Mouse (Mus musculus) macrophage (primary cell): ENCODE measurements around the gene Smg6. TPM values are rescaled to one million over a fixed set of nuclear protein-coding genes. Genes with fewer than 3 reads are reported as not detected.

Source experiments
- polyA plus RNA-seq: library from polyadenylated mRNA; stranded (reverse); fragments of 250-400 nt; gene quantifications from 3 replicates; pipeline ENCODE4 v1.2.4, GENCODE M21; 2018; ENCODE audit warnings: inconsistent platforms

Smg6 gene
- polyA plus RNA-seq, 1 experiment from 2014 or later, result 19.0 TPM

Other genes with a start within 250 kb of the Smg6 start
- gene Pafah1b1, start 201.2 kb upstream of the Smg6 start, polyA plus RNA-seq, result 65.1 to 129 TPM (median 83.5 TPM) in 3 replicates
- gene Mettl16, start 155.0 kb upstream of the Smg6 start, polyA plus RNA-seq, result 8.7 to 21.0 TPM (median 15.0 TPM) in 3 replicates
- gene Mnt, start 94.9 kb upstream of the Smg6 start, polyA plus RNA-seq, result 21.8 to 49.6 TPM (median 29.0 TPM) in 3 replicates
- 3.6 to 3.9 TPM (median 3.8 TPM) in 3 replicates for gene Sgsm2, start 28.8 kb upstream of the Smg6 start, polyA plus RNA-seq
- gene Tsr1, start 27.8 kb upstream of the Smg6 start, polyA plus RNA-seq, result 10.4 to 45.5 TPM (median 21.3 TPM) in 3 replicates
- 7.6 to 19.2 TPM (median 9.3 TPM) in 3 replicates for gene Srr, start 125 bp downstream of the Smg6 start, polyA plus RNA-seq
- 0.06 TPM in 1 of 3 replicates, not detected in the others for gene Hic1, start 243.7 kb downstream of the Smg6 start, polyA plus RNA-seq